Mouse (Mus musculus) heart, embryonic 14.5 days (tissue): Measurements from ENCODE around the gene Epha8. TPM values are rescaled to one million over a fixed set of nuclear protein-coding genes. Genes with fewer than 3 reads are reported as not detected.

ENCODE experiments used
- ATAC-seq: fragments of 200-750 bp; cut with Nextera tagmentation; 2 replicates; pipeline ENCODE4 v1.8.0; 2017; ENCODE audit warnings: low read depth, moderate TSS enrichment; ENCODE audit not compliant: insufficient number of reproducible peaks, insufficient read depth, low FRiP score
- H3K27ac ChIP-seq, 2 experiments: fragments of 200-500 bp in 1 of 2; fragments of 300-500 bp in 1 of 2; sonication (generic) in 1 of 2; replicated peaks in 1 of 2; 2 replicates each; pipeline ENCODE4 v1.5.1; 2012 to 2014; ENCODE audit warnings: low read depth in 2 of 2, low read length in 2 of 2, control low read depth in 1 of 2, mild to moderate bottlenecking in 1 of 2, mixed read lengths in 1 of 2; ENCODE audit not compliant: control insufficient read depth in 1 of 2, insufficient read depth in 1 of 2
- H3K27me3 ChIP-seq: fragments of 300-500 bp; sonication (generic); 2 replicates; pipeline ENCODE4 v1.6.1; 2014; ENCODE audit warnings: mild to moderate bottlenecking, low read length, control low read depth; ENCODE audit not compliant: control insufficient read depth, insufficient read depth
- H3K36me3 ChIP-seq: fragments of 300-500 bp; sonication (generic); 2 replicates; pipeline ENCODE4 v1.6.1; 2014; ENCODE audit warnings: mild to moderate bottlenecking, control low read depth, low read length, mixed read lengths; ENCODE audit not compliant: control insufficient read depth, insufficient read depth
- H3K4me1 ChIP-seq, 2 experiments: fragments of 200-500 bp in 1 of 2; fragments of 300-500 bp in 1 of 2; sonication (generic) in 1 of 2; 2 replicates each; pipeline ENCODE4 v1.6.1; 2012 to 2014; ENCODE audit warnings: low read length in 2 of 2, control low read depth in 1 of 2, mixed read lengths in 1 of 2; ENCODE audit not compliant: control insufficient read depth in 2 of 2, insufficient read depth in 2 of 2
- H3K4me2 ChIP-seq: fragments of 300-500 bp; sonication (generic); 2 replicates; pipeline ENCODE4 v1.6.1; 2014; ENCODE audit warnings: mild to moderate bottlenecking, low read length
- H3K4me3 ChIP-seq, 2 experiments: fragments of 200-500 bp in 1 of 2; fragments of 300-500 bp in 1 of 2; sonication (generic) in 1 of 2; 2 replicates each; pipeline ENCODE4 v1.5.1; 2012 to 2014; ENCODE audit warnings: low read length in 2 of 2, mild to moderate bottlenecking in 2 of 2, control low read depth in 1 of 2, low read depth in 1 of 2, moderate library complexity in 1 of 2; ENCODE audit not compliant: control insufficient read depth in 1 of 2, insufficient read depth in 1 of 2
- H3K9ac ChIP-seq: fragments of 300-500 bp; sonication (generic); 2 replicates; pipeline ENCODE4 v1.6.1; 2014; ENCODE audit warnings: mild to moderate bottlenecking, low read length
- H3K9me3 ChIP-seq: fragments of 300-500 bp; sonication (generic); 2 replicates; pipeline ENCODE4 v1.6.1; 2016; ENCODE audit warnings: low read length, control low read depth; ENCODE audit not compliant: control insufficient read depth
- WGBS: fragments of 180-500 bp; shearing (Covaris S2); extraction: QIAGEN DNeasy Blood & Tissue Kit; methylation state at CpG from one replicate; pipeline ENCODE4 v1.1.7; 2014; 5-methylcytosine and 5-hydroxymethylcytosine counted together
- polyA plus RNA-seq: library from polyadenylated mRNA; unstranded; fragments of >200 nt; fragmentation: Nextera tagmentation; extraction: Ambion mirVana; gene quantifications from 2 replicates; pipeline ENCODE4 v1.2.1, GENCODE M21; 2014

Gene Epha8
- polyA plus RNA-seq, 1 experiment from 2014 or later = not detected

DNA sequence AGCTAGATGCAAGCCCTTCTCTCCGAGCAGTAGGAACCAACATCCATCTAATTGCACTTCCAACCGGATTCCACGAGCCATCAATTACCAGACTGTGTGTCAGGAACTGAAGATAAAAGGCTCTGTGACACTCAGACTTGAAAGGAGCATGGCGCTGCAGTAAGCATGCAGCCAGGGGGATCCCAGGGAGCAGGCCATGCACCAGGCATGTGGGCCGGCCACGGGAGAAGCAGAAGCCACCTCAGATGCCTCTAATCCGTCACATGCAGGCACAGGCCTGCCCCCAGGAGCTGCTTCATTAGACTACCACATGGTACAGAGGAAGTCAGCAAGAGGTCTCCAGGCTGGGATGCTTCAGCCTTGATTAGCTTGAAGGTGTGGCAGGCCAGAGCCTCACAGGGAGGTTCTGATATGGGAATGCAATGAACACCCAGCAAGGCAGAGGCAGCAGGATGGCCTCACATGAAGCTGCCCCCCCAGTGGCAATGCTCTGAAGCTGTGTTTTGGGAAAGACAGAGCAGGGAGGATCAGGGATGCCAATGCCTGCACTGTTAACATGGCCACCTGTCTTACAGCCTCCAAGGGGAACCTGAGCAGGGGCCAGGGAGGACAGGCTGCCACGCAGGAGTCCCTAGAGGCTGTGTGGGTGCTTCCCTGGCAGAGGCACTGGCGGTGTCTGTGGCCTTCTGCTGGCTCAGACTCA lies 25.5 kb upstream of the Epha8 start:
- H3K4me2 ChIP-seq = no peak overlapping the region
- ATAC-seq = no peak
- no peaks in the 10 kb centered on the region for H3K4me1 ChIP-seq
- no peak overlapping the region for H3K4me3 ChIP-seq
- H3K36me3 ChIP-seq = peaks cover 30% of the 10 kb centered on the region
- H3K27ac ChIP-seq = no peak overlapping the region
- no peaks in the 10 kb centered on the region for H3K9me3 ChIP-seq
- WGBS = 64% methylated on average over 9 of the region's 9 CpGs
- H3K27me3 ChIP-seq = peaks cover 3% of the 10 kb centered on the region
- no peak overlapping the region for H3K9ac ChIP-seq

DNA sequence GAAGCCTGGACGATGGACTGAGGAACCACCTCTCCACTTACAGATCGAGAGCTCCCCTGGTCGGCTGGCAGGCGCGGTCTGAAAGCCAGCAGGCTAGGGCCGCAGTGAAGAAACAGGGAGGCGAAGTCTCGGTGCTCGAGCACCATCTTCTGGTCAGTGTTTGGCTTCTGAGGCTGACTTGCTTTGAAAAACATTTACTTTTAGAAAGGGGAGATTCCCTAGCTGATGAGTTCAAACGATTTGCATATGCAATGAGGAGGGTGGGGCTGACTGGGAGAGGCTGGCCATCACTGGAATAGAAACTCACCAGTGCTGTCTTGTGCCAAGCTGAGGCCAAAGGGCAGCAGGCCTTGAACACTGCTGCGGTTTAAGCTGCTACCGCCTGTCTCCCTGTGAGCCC lies 24.7 kb upstream of the Epha8 start:
- Histone ChIP-seq H3K4me1 (no peaks in the 10 kb centered on the region), H3K36me3 (peaks cover 22% of the 10 kb centered on the region; the same call in 1 of the 2 replicates), H3K9me3 (no peaks in the 10 kb centered on the region), H3K9ac (no peak overlapping the region), H3K27ac (no peak overlapping the region), H3K4me3 (no peak overlapping the region), H3K4me2 (no peak overlapping the region), H3K27me3 (peaks cover 11% of the 10 kb centered on the region)
- no peak for ATAC-seq
- 16% methylated on average over 12 of the region's 12 CpGs for WGBS

DNA sequence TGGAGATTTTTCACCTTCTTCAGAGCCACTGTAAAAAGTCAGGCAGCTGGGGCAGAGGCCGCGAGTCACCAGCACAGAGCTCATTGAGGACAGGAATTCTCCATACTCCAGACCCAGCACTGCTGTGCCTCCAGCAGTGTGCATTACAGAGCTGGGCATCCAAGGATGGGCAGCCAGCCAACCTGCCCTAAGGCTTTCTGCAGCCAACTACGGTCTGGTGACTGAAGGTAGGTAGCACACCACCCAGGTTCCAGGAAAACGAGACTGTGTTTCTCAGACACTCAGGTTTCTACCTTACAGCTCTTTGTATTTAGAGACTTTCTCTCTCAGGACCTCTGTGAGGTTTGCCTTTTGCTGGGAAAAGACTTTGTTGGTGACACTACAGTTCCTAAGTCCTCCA lies 24.3 kb upstream of the Epha8 start:
- Histone ChIP-seq H3K9me3 (no peaks in the 10 kb centered on the region), H3K27me3 (peaks cover 11% of the 10 kb centered on the region), H3K36me3 (peaks cover 18% of the 10 kb centered on the region; the same call in 1 of the 2 replicates), H3K27ac (no peak overlapping the region), H3K4me1 (no peaks in the 10 kb centered on the region), H3K4me3 (no peak overlapping the region), H3K4me2 (no peak overlapping the region), H3K9ac (no peak overlapping the region)
- no peak for ATAC-seq
- 63% methylated on average over 4 of the region's 4 CpGs for WGBS

DNA sequence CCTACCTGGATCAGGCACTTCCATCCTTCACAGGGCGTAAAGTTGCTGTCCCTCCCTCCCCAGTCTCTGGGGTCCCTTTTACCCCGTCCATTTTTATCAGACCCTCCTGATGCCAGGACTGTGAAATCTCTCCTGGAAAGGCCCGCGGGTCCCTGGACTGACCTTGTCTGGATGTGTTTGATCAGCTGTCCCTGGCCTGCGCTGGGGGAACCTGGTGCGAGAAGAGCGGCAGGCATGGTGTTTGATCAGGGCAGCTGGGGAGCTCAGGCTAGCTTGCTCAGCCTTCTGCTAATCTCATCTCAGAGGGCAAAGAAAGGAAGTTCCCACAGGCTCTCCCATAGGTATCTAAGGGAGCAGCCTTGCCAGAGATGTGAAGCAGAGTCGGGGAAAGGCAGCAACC lies 20.6 kb upstream of the Epha8 start:
- Histone ChIP-seq H3K27me3 (peaks cover 44% of the 10 kb centered on the region), H3K36me3 (no peaks in the 10 kb centered on the region), H3K27ac (no peak overlapping the region), H3K4me3 (no peak overlapping the region), H3K9ac (no peak overlapping the region), H3K4me2 (no peak overlapping the region), H3K9me3 (no peaks in the 10 kb centered on the region), H3K4me1 (no peaks in the 10 kb centered on the region)
- ATAC-seq = no peak
- WGBS = 39% methylated on average over 8 of the region's 8 CpGs

DNA sequence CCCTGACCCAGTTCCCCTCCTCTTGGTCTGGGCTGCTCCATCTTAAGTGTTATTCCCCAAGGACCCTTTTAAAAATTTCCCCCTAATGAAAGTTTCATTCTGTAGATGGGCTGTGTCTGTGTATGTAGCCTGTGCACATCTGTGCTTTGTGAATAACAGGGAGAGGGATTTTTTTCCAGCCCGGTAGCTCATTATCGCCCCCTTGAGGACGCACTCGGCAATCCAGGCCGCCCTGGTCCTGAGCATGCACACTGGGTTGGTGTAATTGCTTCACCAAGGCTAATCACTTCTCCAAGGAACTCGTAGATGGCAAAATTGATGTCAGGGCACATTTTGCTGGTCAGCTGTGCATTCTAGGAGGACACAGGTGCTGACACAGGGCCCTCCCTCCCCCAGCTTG lies 14.3 kb upstream of the Epha8 start:
- Histone ChIP-seq H3K9ac (no peak overlapping the region), H3K27me3 (peaks cover 91% of the 10 kb centered on the region), H3K36me3 (no peaks in the 10 kb centered on the region), H3K9me3 (no peaks in the 10 kb centered on the region), H3K27ac (no peak overlapping the region), H3K4me1 (no peaks in the 10 kb centered on the region), H3K4me3 (no peak overlapping the region), H3K4me2 (no peak overlapping the region)
- WGBS = 10% methylated on average over 6 of the region's 6 CpGs
- ATAC-seq = no peak

DNA sequence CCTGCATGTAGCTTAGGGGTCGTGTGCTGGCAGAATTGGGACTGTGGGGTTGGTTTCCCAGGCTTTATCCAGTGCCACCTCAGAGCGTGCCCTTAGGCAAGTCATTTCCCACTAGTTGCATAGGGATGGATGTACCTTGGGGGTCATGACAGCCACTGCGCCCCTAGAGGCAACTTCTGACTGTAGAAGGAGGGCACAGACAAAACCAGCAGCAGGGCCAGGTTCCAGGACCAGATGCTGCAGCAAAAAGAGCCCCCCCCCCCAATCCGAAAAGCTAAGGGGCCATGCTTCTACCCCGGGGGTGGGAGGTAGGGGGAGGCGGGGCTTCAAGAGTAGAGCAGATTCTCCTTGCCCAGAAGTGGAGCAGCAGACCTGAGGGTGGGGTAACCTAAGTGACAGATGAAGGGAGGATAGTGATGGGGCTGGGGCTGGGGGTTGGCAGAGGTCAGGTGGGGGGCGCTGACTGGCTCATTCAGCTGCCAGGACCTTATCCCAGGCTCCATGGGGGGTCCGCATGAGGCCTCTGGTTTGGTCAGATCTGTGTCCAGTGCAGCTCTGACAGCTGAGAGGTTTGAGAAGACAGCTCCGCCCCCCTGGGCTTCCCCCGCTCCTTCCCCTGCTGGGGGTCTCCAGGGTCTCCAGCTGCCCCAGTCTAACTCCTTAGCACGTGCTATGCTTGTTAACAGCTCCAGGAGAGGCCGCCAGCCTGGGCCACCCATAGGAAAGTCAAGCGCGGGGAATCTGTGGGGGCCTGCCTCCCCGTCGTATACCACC lies 13.1 kb upstream of the Epha8 start:
- peaks cover 95% of the 10 kb centered on the region for H3K27me3 ChIP-seq
- WGBS = 27% methylated on average over 16 of the region's 16 CpGs
- H3K4me2 ChIP-seq = no peak overlapping the region
- H3K4me3 ChIP-seq = no peak overlapping the region
- H3K36me3 ChIP-seq = no peaks in the 10 kb centered on the region
- H3K4me1 ChIP-seq = 0 out of 4 replicates have a peak, but pooled peaks cover 0 to 3% of the 10 kb centered on the region in 2 experiments
- H3K27ac ChIP-seq = no peak overlapping the region
- H3K9me3 ChIP-seq = no peaks in the 10 kb centered on the region
- no peak overlapping the region for H3K9ac ChIP-seq
- no peak for ATAC-seq

DNA sequence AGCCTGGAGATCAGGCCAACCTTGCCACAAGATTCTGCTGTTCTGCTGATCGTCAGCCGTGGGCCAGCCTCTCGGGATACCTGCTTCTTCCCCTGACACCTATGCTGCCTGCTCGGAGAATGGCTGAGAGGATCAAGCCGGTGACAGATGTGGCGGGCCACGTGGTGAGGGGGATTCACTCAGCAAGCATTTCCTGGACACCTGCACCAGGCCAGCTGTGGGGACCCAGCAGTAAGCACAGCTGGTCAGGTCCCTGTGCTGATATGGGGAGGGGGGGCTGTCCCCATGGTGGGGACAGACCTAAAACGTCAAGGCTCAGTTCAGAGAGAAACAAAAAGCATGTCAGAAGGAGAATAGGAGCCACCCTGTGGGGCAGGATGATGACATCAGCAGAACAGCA lies 12.5 kb upstream of the Epha8 start:
- Histone ChIP-seq H3K9me3 (no peaks in the 10 kb centered on the region), H3K4me1 (0 out of 4 replicates have a peak, but pooled peaks cover 0 to 4% of the 10 kb centered on the region in 2 experiments), H3K4me3 (no peak overlapping the region), H3K9ac (no peak overlapping the region), H3K27me3 (peaks cover 95% of the 10 kb centered on the region), H3K4me2 (no peak overlapping the region), H3K36me3 (no peaks in the 10 kb centered on the region), H3K27ac (no peak overlapping the region)
- no peak for ATAC-seq
- WGBS = 35% methylated on average over 8 of the region's 8 CpGs
